ENCODE assay signal across 16 mouse cellular contexts in the genomic region with DNA sequence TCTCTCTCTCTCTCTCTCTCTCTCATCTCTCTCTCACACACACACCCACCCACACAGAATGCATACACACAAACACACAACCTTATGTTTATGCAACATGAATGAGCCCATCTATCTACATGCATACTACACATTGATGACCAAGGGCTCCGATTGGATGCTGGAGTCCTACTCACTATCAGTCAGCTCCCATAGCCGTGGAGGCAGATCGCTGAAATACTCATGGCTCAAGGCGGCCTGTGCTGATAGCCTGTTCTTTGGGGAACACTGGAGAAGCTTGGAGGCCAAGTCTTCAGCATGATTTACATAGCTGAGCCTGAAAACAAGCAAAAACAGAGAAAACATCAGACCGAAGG.
DNase-seq lines count a peak whose midpoint lies in the region; ATAC-seq lines count a peak whose summit lies in the region.
"Had no signal": no experiment of that assay in that cellular context is flagged by ENCODE, and none has a peak within 500 bp of the region (broad histone marks: within the 10 kb centered on the region; RNA-seq: fewer than 3 reads in every experiment).

No protein-coding gene starts in this region.

- no peak for DNase-seq in hindbrain, embryonic 14.5 days (ENCODE audit: low spot score)
- DNase-seq in hindbrain, embryonic 11.5 days (ENCODE audit: low spot score), result no peak
- no peak for DNase-seq in neural tube, embryonic 10.5 days (ENCODE audit: extremely low spot score, low spot score)
- no peak for DNase-seq in heart, adult 9 months (ENCODE audit: low spot score in 2 of 2)
- DNase-seq in cerebellum, adult 8-10 months, result no peak
- DNase-seq: adrenal gland, adult 2 months; cerebellum, adult 9-10 months; embryo, embryonic 11 days; gastrocnemius, adult 2 months; heart, adult 2 months; kidney, postnatal 10 days; layer of hippocampus, adult 9-11 months had no signal

- H3K27ac ChIP-seq in hindbrain, embryonic 14.5 days, result peak overlapping the region; percentile 38
- H3K27ac ChIP-seq in hindbrain, embryonic 11.5 days (ENCODE audit: low read depth, low read length), result no peak overlapping the region
- peak overlapping the region; percentile 14 for H3K27ac ChIP-seq in neural tube, embryonic 13.5 days (replicated peaks)
- no peak overlapping the region for H3K27ac ChIP-seq in hindbrain, embryonic 16.5 days (ENCODE audit: low read depth, low read length)
- H3K27ac ChIP-seq in stomach, embryonic 16.5 days (ENCODE audit: low read length), result peak overlapping the region; percentile 72
- H3K27ac ChIP-seq: gastrocnemius, adult 2 months; heart, adult 2 months had no signal

- H3K9me3 ChIP-seq in hindbrain, embryonic 14.5 days (ENCODE audit: control insufficient read depth, low read length), result no peaks in the 10 kb centered on the region
- H3K9me3 ChIP-seq in hindbrain, embryonic 11.5 days (ENCODE audit: control insufficient read depth, low read length), result no peaks in the 10 kb centered on the region
- H3K9me3 ChIP-seq in neural tube, embryonic 13.5 days, result no peaks in the 10 kb centered on the region
- no peaks in the 10 kb centered on the region for H3K9me3 ChIP-seq in hindbrain, embryonic 16.5 days (ENCODE audit: control insufficient read depth, low read length)
- H3K9me3 ChIP-seq in stomach, embryonic 16.5 days (replicated peaks; ENCODE audit: control insufficient read depth, low read length), result no peaks in the 10 kb centered on the region

- H3K36me3 ChIP-seq in hindbrain, embryonic 14.5 days (replicated peaks; ENCODE audit: control insufficient read depth, insufficient read depth), result no peaks in the 10 kb centered on the region
- H3K36me3 ChIP-seq in hindbrain, embryonic 11.5 days (ENCODE audit: control insufficient read depth, insufficient read depth, low read length), result no peaks in the 10 kb centered on the region
- H3K36me3 ChIP-seq in neural tube, embryonic 13.5 days, result no peaks in the 10 kb centered on the region
- H3K36me3 ChIP-seq in hindbrain, embryonic 16.5 days (ENCODE audit: control insufficient read depth, insufficient read depth, low read length), result no peaks in the 10 kb centered on the region
- H3K36me3 ChIP-seq in stomach, embryonic 16.5 days (ENCODE audit: control insufficient read depth, insufficient read depth, low read length), result no peaks in the 10 kb centered on the region

- no peak overlapping the region for H3K4me3 ChIP-seq in hindbrain, embryonic 14.5 days (replicated peaks; ENCODE audit: low read length)
- no peak overlapping the region for H3K4me3 ChIP-seq in hindbrain, embryonic 11.5 days (ENCODE audit: low read depth, low read length)
- H3K4me3 ChIP-seq in neural tube, embryonic 13.5 days, result no peak overlapping the region
- H3K4me3 ChIP-seq in hindbrain, embryonic 16.5 days (ENCODE audit: low read length), result no peak overlapping the region
- no peak overlapping the region for H3K4me3 ChIP-seq in stomach, embryonic 16.5 days (replicated peaks; ENCODE audit: low read length)
- H3K4me3 ChIP-seq: gastrocnemius, adult 2 months; heart, adult 2 months had no signal

- WGBS in hindbrain, embryonic 14.5 days, result 83% methylated on average over 5 of the region's 5 CpGs
- whole genome bisulfite sequencing in hindbrain, embryonic 11.5 days, result 87% methylated on average over 5 of the region's 5 CpGs
- 72% methylated on average over 5 of the region's 5 CpGs for WGBS in neural tube, embryonic 13.5 days
- 77% methylated on average over 5 of the region's 5 CpGs for WGBS in hindbrain, embryonic 16.5 days
- 74% methylated on average over 5 of the region's 5 CpGs for WGBS in stomach, embryonic 16.5 days

- H3K27me3 ChIP-seq in hindbrain, embryonic 14.5 days (ENCODE audit: control insufficient read depth, insufficient read depth, low read length), result no peaks in the 10 kb centered on the region
- no peaks in the 10 kb centered on the region for H3K27me3 ChIP-seq in hindbrain, embryonic 11.5 days (ENCODE audit: control insufficient read depth, insufficient read depth, low read length)
- H3K27me3 ChIP-seq in neural tube, embryonic 13.5 days, result no peaks in the 10 kb centered on the region
- H3K27me3 ChIP-seq in hindbrain, embryonic 16.5 days (replicated peaks; ENCODE audit: control insufficient read depth, insufficient read depth, low read length), result no peaks in the 10 kb centered on the region
- no peaks in the 10 kb centered on the region for H3K27me3 ChIP-seq in stomach, embryonic 16.5 days (ENCODE audit: control insufficient read depth, insufficient read depth, low read length)

- H3K4me2 ChIP-seq in hindbrain, embryonic 14.5 days (replicated peaks), result no peak overlapping the region
- no peak overlapping the region for H3K4me2 ChIP-seq in hindbrain, embryonic 11.5 days (replicated peaks; ENCODE audit: low read depth, low read length)
- H3K4me2 ChIP-seq in neural tube, embryonic 13.5 days, result no peak overlapping the region
- H3K4me2 ChIP-seq in hindbrain, embryonic 16.5 days (ENCODE audit: low read length), result no peak overlapping the region
- H3K4me2 ChIP-seq in stomach, embryonic 16.5 days (ENCODE audit: low read depth, low read length), result no peak overlapping the region

- H3K9ac ChIP-seq in hindbrain, embryonic 14.5 days, result no peak overlapping the region
- no peak overlapping the region for H3K9ac ChIP-seq in hindbrain, embryonic 11.5 days (ENCODE audit: low read depth, low read length)
- no peak overlapping the region for H3K9ac ChIP-seq in neural tube, embryonic 13.5 days
- no peak overlapping the region for H3K9ac ChIP-seq in hindbrain, embryonic 16.5 days (ENCODE audit: low read depth, low read length)
- H3K9ac ChIP-seq in stomach, embryonic 16.5 days (ENCODE audit: low read length), result no peak overlapping the region

- 0 out of 2 replicates have a peak, but pooled peaks cover 16% of the 10 kb centered on the region for H3K4me1 ChIP-seq in hindbrain, embryonic 14.5 days (replicated peaks; ENCODE audit: control insufficient read depth, insufficient read depth, low read length)
- H3K4me1 ChIP-seq in hindbrain, embryonic 11.5 days (replicated peaks; ENCODE audit: control insufficient read depth, insufficient read depth, low read length), result no peaks in the 10 kb centered on the region
- peaks cover 23% of the 10 kb centered on the region for H3K4me1 ChIP-seq in neural tube, embryonic 13.5 days (replicated peaks)
- H3K4me1 ChIP-seq in hindbrain, embryonic 16.5 days (ENCODE audit: control insufficient read depth, insufficient read depth, low read depth, low read length), result no peaks in the 10 kb centered on the region; the same call in 1 of the 2 replicates
- peaks cover 7% of the 10 kb centered on the region for H3K4me1 ChIP-seq in stomach, embryonic 16.5 days (ENCODE audit: control insufficient read depth, insufficient read depth, low read length)

- 0 out of 2 replicates have a peak, but pooled peaks have one; percentile 19 for ATAC-seq in hindbrain, embryonic 14.5 days (ENCODE audit: low FRiP score)
- ATAC-seq in hindbrain, embryonic 11.5 days (ENCODE audit: low FRiP score), result no peak
- ATAC-seq in neural tube, embryonic 13.5 days (ENCODE audit: low read depth), result peak; percentile 17; the same call in 1 of the 2 replicates
- ATAC-seq in hindbrain, embryonic 16.5 days, result 0 out of 2 replicates have a peak, but pooled peaks have one; percentile 38
- ATAC-seq in stomach, embryonic 16.5 days (ENCODE audit: insufficient read depth, low FRiP score), result no peak
- ATAC-seq: inflammation-experienced regulatory T-cells, adult 6 months had no signal

Comparison
In these comparisons a context has a peak if more than half of its experiments do, and no peak if none do; other contexts are left out.
1. ATAC-seq: peak in hindbrain, embryonic 14.5 days (single experiment), neural tube, embryonic 13.5 days (single experiment) and hindbrain, embryonic 16.5 days (single experiment); none in hindbrain, embryonic 11.5 days (single experiment) and stomach, embryonic 16.5 days (single experiment).
2. H3K27ac ChIP-seq: peak in hindbrain, embryonic 14.5 days (single experiment), neural tube, embryonic 13.5 days (single experiment) and stomach, embryonic 16.5 days (single experiment); none in hindbrain, embryonic 11.5 days (single experiment) and hindbrain, embryonic 16.5 days (single experiment).